Mouse (Mus musculus): ENCODE measurements around the gene Ankra2.

The Ankra2 gene

GRCm38 (mm10) chr13:98262636-98263457, at the start of gene Ankra2, which contains the start of gene Utp15:
TSS of gene Ankra2 (plus strand) at chr13:98263074.
TSS of gene Utp15 (minus strand) at chr13:98263041.
- DNase-seq: peak; percentile 100

GRCm38 (mm10) chr13:98222848-98223247, 40.0 kb upstream of the Ankra2 start:
- peak; percentile 85 for DNase-seq

- peak; percentile 27 for DNase-seq
Observed at GRCm38 (mm10) chr13:98226225-98226624, 36.6 kb upstream of the Ankra2 start.

GRCm38 (mm10) chr13:98230511-98230910, 32.4 kb upstream of the Ankra2 start:
- peak; percentile 24 for DNase-seq

GRCm38 (mm10) chr13:98235451-98235850, 27.4 kb upstream of the Ankra2 start:
- DNase-seq: peak; percentile 67

GRCm38 (mm10) chr13:98239978-98240641, 22.8 kb upstream of the Ankra2 start:
- peak; percentile 76 for DNase-seq

GRCm38 (mm10) chr13:98241531-98242282, 21.2 kb upstream of the Ankra2 start:
- peak; percentile 83 for DNase-seq

GRCm38 (mm10) chr13:98244571-98245350, 18.1 kb upstream of the Ankra2 start:
- peak; percentile 88 for DNase-seq

- peak; percentile 74 for DNase-seq
Observed at GRCm38 (mm10) chr13:98245386-98245785, 17.5 kb upstream of the Ankra2 start.

- DNase-seq: peak; percentile 71
Observed at GRCm38 (mm10) chr13:98249594-98249993, 13.3 kb upstream of the Ankra2 start.

GRCm38 (mm10) chr13:98254921-98255320, 8.0 kb upstream of the Ankra2 start:
- peak; percentile 92 for DNase-seq

GRCm38 (mm10) chr13:98263458-98263987, 649 bp downstream of the Ankra2 start:
- DNase-seq: peak; percentile 7

GRCm38 (mm10) chr13:98264111-98264510, 1.2 kb downstream of the Ankra2 start:
- DNase-seq: peak; percentile 70

GRCm38 (mm10) chr13:98274023-98274422, 11.1 kb downstream of the Ankra2 start:
- DNase-seq: peak; percentile 59

GRCm38 (mm10) chr13:98275646-98276045, 12.8 kb downstream of the Ankra2 start:
- DNase-seq: peak; percentile 93

GRCm38 (mm10) chr13:98276253-98276652, 13.4 kb downstream of the Ankra2 start:
- peak; percentile 75 for DNase-seq

GRCm38 (mm10) chr13:98277501-98277900, 14.6 kb downstream of the Ankra2 start:
- DNase-seq: no peak

GRCm38 (mm10) chr13:98279686-98280085, 16.8 kb downstream of the Ankra2 start, which contains the start of gene Gm21976:
TSS of gene Gm21976 (plus strand) at chr13:98279887.
- DNase-seq: no peak

- peak; percentile 77 for DNase-seq
Observed at GRCm38 (mm10) chr13:98280990-98281650, 18.2 kb downstream of the Ankra2 start.

- DNase-seq: no peak
Observed at GRCm38 (mm10) chr13:98290719-98291118, 27.8 kb downstream of the Ankra2 start.

GRCm38 (mm10) chr13:98291712-98292111, 28.8 kb downstream of the Ankra2 start:
- peak; percentile 29 for DNase-seq

Measured in heart, adult 11 months (tissue).